Comparison of ENCODE assay signal across 17 mouse cellular contexts in the genomic region with DNA sequence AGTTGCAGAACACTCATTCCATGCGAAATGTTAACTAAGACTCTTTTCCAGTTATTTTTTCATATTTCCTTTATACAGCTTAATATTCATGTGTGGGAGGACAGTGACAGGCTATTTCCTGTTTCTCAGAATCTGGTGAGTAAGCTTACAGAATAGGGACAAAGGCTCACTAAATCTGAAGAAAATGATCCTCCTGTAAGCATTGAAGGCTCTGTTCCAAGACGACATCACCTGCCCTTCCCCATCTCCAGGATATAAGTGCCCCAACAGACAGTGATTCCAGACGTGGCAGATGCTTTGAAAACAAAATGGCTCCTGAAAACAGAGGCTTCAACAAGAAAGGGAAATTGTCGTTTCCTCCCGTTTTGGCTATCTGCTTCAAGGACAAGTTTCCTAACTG.
"Had no signal": no experiment of that assay in that cellular context is flagged by ENCODE, and none has a peak within 500 bp of the region (broad histone marks: within the 10 kb centered on the region; RNA-seq: fewer than 3 reads in every experiment).

No protein-coding gene starts in this region.

- H3K36me3 ChIP-seq: lung, embryonic 15.5 days; midbrain, embryonic 13.5 days; midbrain, embryonic 15.5 days; neural tube, embryonic 12.5 days; stomach, embryonic 15.5 days had no signal

- ATAC-seq: liver, postnatal 0 days; lung, postnatal 0 days; midbrain, embryonic 13.5 days; midbrain, embryonic 15.5 days had no signal

- H3K4me3 ChIP-seq: lung, embryonic 15.5 days; megakaryocyte, embryonic 14.5 days; midbrain, embryonic 13.5 days; midbrain, embryonic 15.5 days; neural tube, embryonic 12.5 days; stomach, embryonic 15.5 days had no signal

- H3K27me3 ChIP-seq: lung, embryonic 15.5 days; megakaryocyte, embryonic 14.5 days; midbrain, embryonic 13.5 days; midbrain, embryonic 15.5 days; neural tube, embryonic 12.5 days; stomach, embryonic 15.5 days had no signal

- H3K4me2 ChIP-seq: lung, embryonic 15.5 days; midbrain, embryonic 11.5 days; midbrain, embryonic 13.5 days; midbrain, embryonic 15.5 days; neural tube, embryonic 12.5 days; stomach, embryonic 15.5 days had no signal

- H3K27ac ChIP-seq: lung, embryonic 15.5 days; macrophage; midbrain, embryonic 13.5 days; midbrain, embryonic 15.5 days; neural tube, embryonic 12.5 days; stomach, embryonic 15.5 days; stomach, postnatal 0 days had no signal

- H3K9ac ChIP-seq: liver, postnatal 0 days; lung, embryonic 15.5 days; midbrain, embryonic 13.5 days; midbrain, embryonic 15.5 days; neural tube, embryonic 12.5 days; stomach, embryonic 15.5 days had no signal

- H3K4me1 ChIP-seq: lung, embryonic 15.5 days; megakaryocyte, embryonic 14.5 days; midbrain, embryonic 13.5 days; midbrain, embryonic 15.5 days; neural tube, embryonic 12.5 days; stomach, embryonic 15.5 days had no signal

- DNase-seq: liver, postnatal 0 days; lung, adult 2 months; lung, postnatal 14 days; lung, postnatal 36 days; right cerebral cortex, postnatal 14 days; thymus, adult 2 months; thymus, postnatal 36 days had no signal

- H3K9me3 ChIP-seq: lung, embryonic 15.5 days; megakaryocyte, embryonic 14.5 days; midbrain, embryonic 13.5 days; midbrain, embryonic 15.5 days; neural tube, embryonic 12.5 days; stomach, embryonic 15.5 days had no signal
